Mouse (Mus musculus): ENCODE measurements around the gene Odf2.

GRCm38 (mm10) chr2:29872581-29873295 lies 16.3 kb upstream of the Odf2 start:
- TF ChIP-seq POLR2A (IDR thresholded peaks at IDR 0.05; ENCODE audit: control insufficient read depth, extremely low read depth, insufficient read depth, low read length, poor library complexity) = no peak
- TF ChIP-seq CTCF (IDR thresholded peaks at IDR 0.05; ENCODE audit: borderline replicate concordance, control insufficient read depth, extremely low read depth, insufficient read depth, low read length, poor library complexity) = no peak

All from thymus, adult 2 months (tissue).